ENCODE assay signal across 20 mouse cellular contexts in the genomic region with DNA sequence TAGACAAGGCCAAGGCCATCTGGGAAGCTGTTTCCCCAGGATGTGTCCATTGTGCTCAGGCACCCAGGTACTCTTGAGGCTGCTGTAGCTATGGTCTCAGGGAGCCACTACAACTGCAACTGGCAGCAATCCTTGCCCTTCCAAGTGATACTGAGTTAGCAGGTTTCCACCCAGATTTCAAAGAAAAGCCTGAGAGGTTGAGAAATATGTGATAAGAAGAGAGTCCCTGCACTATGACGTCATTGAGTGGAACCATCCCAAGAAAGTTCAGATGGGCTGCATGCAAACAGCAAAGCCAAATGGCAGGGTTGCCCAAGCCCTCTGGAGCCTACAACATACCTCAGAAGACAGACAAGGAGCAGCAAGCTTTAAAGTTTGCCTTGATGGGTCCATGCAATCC. TPM values are rescaled to one million over a fixed set of nuclear protein-coding genes. Genes with fewer than 3 reads are reported as not detected.
DNase-seq lines count a peak whose midpoint lies in the region; ATAC-seq and TF ChIP-seq lines count a peak whose summit lies in the region.
"Had no signal": no experiment of that assay in that cellular context is flagged by ENCODE, and none has a peak within 500 bp of the region (broad histone marks: within the 10 kb centered on the region; RNA-seq: fewer than 3 reads in every experiment).

No protein-coding gene starts in this region.

- peaks cover 2 to 33% of the 10 kb centered on the region in 2 experiments; a peak in 3 of 4 replicates for H3K36me3 ChIP-seq in MEL (ENCODE audit: control insufficient read depth in 1 of 2, insufficient read depth in 2 of 2, low read length in 2 of 2)
- peaks cover 8% of the 10 kb centered on the region for H3K36me3 ChIP-seq in liver, embryonic 14.5 days (replicated peaks; ENCODE audit: control insufficient read depth, insufficient read depth, low read depth)
- H3K36me3 ChIP-seq in midbrain, embryonic 11.5 days (ENCODE audit: control insufficient read depth, insufficient read depth, low read length): no peaks in the 10 kb centered on the region
- H3K36me3 ChIP-seq: stomach, embryonic 15.5 days had no signal

- no peak for ATAC-seq in liver, embryonic 14.5 days (ENCODE audit: insufficient read depth)
- ATAC-seq in midbrain, embryonic 11.5 days (ENCODE audit: low FRiP score): no peak
- ATAC-seq: forebrain, postnatal 0 days; midbrain, embryonic 16.5 days had no signal

- H3K79me2 ChIP-seq in MEL (ENCODE audit: control insufficient read depth, insufficient read depth, low read length, poor library complexity): peaks cover 66% of the 10 kb centered on the region

- H3K27ac ChIP-seq in MEL (ENCODE audit: control insufficient read depth, low read depth, low read length): no peak overlapping the region
- H3K27ac ChIP-seq in liver, embryonic 14.5 days: peak overlapping the region; percentile 35
- no peak overlapping the region for H3K27ac ChIP-seq in midbrain, embryonic 11.5 days (ENCODE audit: low read depth, low read length)
- H3K27ac ChIP-seq: embryonic facial prominence, embryonic 15.5 days; heart, embryonic 15.5 days; hindbrain, embryonic 13.5 days; limb, embryonic 10.5 days; stomach, embryonic 15.5 days had no signal

- no peak for TF ChIP-seq RAD21 in MEL (IDR thresholded peaks at IDR 0.05; ENCODE audit: low read depth, low read length)

- no peak overlapping the region for H3K9ac ChIP-seq in MEL (ENCODE audit: control insufficient read depth, low read depth, low read length, poor library complexity, severe bottlenecking)
- H3K9ac ChIP-seq in liver, embryonic 14.5 days (replicated peaks): no peak overlapping the region
- no peak overlapping the region for H3K9ac ChIP-seq in midbrain, embryonic 11.5 days (ENCODE audit: low read length)
- H3K9ac ChIP-seq: embryonic facial prominence, embryonic 15.5 days; forebrain, postnatal 0 days; heart, embryonic 15.5 days; hindbrain, embryonic 13.5 days; stomach, embryonic 15.5 days had no signal

- no peak for TF ChIP-seq CTCF in MEL (IDR thresholded peaks at IDR 0.05 in 2 of 3, conservative IDR thresholded peaks at IDR 0.05 in 1 of 3; ENCODE audit: control insufficient read depth in 1 of 3, insufficient read depth in 1 of 3, low read depth in 2 of 3, low read length in 3 of 3, poor library complexity in 1 of 3, severe bottlenecking in 1 of 3)
- TF ChIP-seq CTCF in liver, embryonic 14.5 days (IDR thresholded peaks at IDR 0.05; ENCODE audit: low read depth): no peak

- no peak for TF ChIP-seq POLR2A in MEL (IDR thresholded peaks at IDR 0.05; ENCODE audit: control insufficient read depth in 1 of 2, insufficient read depth in 1 of 2, low read depth in 1 of 2, low read length in 2 of 2, poor library complexity in 1 of 2)

- no peak overlapping the region for H3K4me3 ChIP-seq in MEL (ENCODE audit: control insufficient read depth in 1 of 2, insufficient read depth in 1 of 2, low read depth in 2 of 2, low read length in 2 of 2)
- no peak overlapping the region for H3K4me3 ChIP-seq in liver, embryonic 14.5 days (ENCODE audit: insufficient read depth in 1 of 2, low read depth in 2 of 2, low read length in 2 of 2)
- no peak overlapping the region for H3K4me3 ChIP-seq in midbrain, embryonic 11.5 days (ENCODE audit: low read depth, low read length)
- H3K4me3 ChIP-seq: embryonic facial prominence, embryonic 15.5 days; heart, embryonic 15.5 days; hindbrain, embryonic 13.5 days; limb, embryonic 10.5 days; stomach, embryonic 15.5 days had no signal

- 11% methylated on average over 1 of the region's 1 CpGs for WGBS in liver, embryonic 14.5 days (ENCODE audit: insufficient replicate concordance)
- 87% methylated on average over 1 of the region's 1 CpGs for WGBS in midbrain, embryonic 11.5 days

- peak; percentile 87 for DNase-seq in heart, adult 11 months
- no peak for DNase-seq in heart, postnatal 25 days (ENCODE audit: low spot score)
- DNase-seq in MEL (ENCODE audit: low read depth, low spot score): peak; percentile 60
- DNase-seq in c-Kit-positive CD71-positive TER-119-negative erythroid progenitor cells, embryonic 14.5 days (ENCODE audit: low read depth): peak; percentile 72
- peak in 2 of 3 experiments; percentile 41 to 76 for DNase-seq in liver, embryonic 14.5 days (ENCODE audit: low read depth in 3 of 3, low spot score in 3 of 3)
- DNase-seq in midbrain, embryonic 11.5 days (ENCODE audit: low spot score, missing footprints): no peak
- DNase-seq in gastrocnemius, postnatal 14 days: no peak
- DNase-seq: cerebellum, adult 18-20 months; forebrain, postnatal 0 days; gastrocnemius, postnatal 36 days; kidney, adult 2 months; layer of hippocampus, postnatal 36 days; thymus, postnatal 36 days had no signal

- H3K4me1 ChIP-seq in MEL (ENCODE audit: control insufficient read depth in 1 of 2, insufficient read depth in 2 of 2, low read length in 2 of 2): peaks cover 3 to 18% of the 10 kb centered on the region in 2 experiments
- H3K4me1 ChIP-seq in liver, embryonic 14.5 days (replicated peaks; ENCODE audit: control insufficient read depth in 2 of 2, insufficient read depth in 2 of 2, low read length in 1 of 2): peaks cover 33 to 41% of the 10 kb centered on the region in 2 experiments
- peaks cover 9% of the 10 kb centered on the region for H3K4me1 ChIP-seq in midbrain, embryonic 11.5 days (ENCODE audit: control insufficient read depth, insufficient read depth, low read length)

- intact Hi-C loops in heart, postnatal 25 days (cut with DNase I): loop anchor here (5.0 kb wide), 2 partner anchors 89 to 759 kb away; no protein-coding TSS in a partner anchor
- intact Hi-C loops in gastrocnemius, postnatal 14 days (cut with DNase I; ENCODE audit: low total_unique reads): loop anchor here (5.0 kb wide), 1 partner anchor 51 kb away; no protein-coding TSS in a partner anchor

- H3K4me2 ChIP-seq in liver, embryonic 14.5 days (ENCODE audit: low read depth): peak overlapping the region; percentile 31
- no peak overlapping the region for H3K4me2 ChIP-seq in midbrain, embryonic 11.5 days
- H3K4me2 ChIP-seq: embryonic facial prominence, embryonic 15.5 days; heart, embryonic 15.5 days; hindbrain, embryonic 13.5 days; stomach, embryonic 15.5 days had no signal

- no peaks in the 10 kb centered on the region for H3K27me3 ChIP-seq in MEL (ENCODE audit: control insufficient read depth in 1 of 2, insufficient read depth in 2 of 2, low read length in 2 of 2)
- no peaks in the 10 kb centered on the region for H3K27me3 ChIP-seq in liver, embryonic 14.5 days (ENCODE audit: control insufficient read depth, insufficient read depth, low read length)
- no peaks in the 10 kb centered on the region for H3K27me3 ChIP-seq in midbrain, embryonic 11.5 days (ENCODE audit: control insufficient read depth, insufficient read depth, low read length)
- H3K27me3 ChIP-seq: embryonic facial prominence, embryonic 15.5 days; heart, embryonic 15.5 days; hindbrain, embryonic 13.5 days; stomach, embryonic 15.5 days had no signal

- TF ChIP-seq EP300 in MEL (IDR thresholded peaks at IDR 0.05; ENCODE audit: low read depth in 1 of 2, low read length in 2 of 2): no peak; a peak in 1 of 4 replicates
- TF ChIP-seq EP300 in liver, embryonic 14.5 days (IDR thresholded peaks at IDR 0.05; ENCODE audit: low read depth): no peak

- no peaks in the 10 kb centered on the region for H3K9me3 ChIP-seq in MEL (replicated peaks; ENCODE audit: insufficient read depth, low read length)
- H3K9me3 ChIP-seq in liver, embryonic 14.5 days (ENCODE audit: control insufficient read depth, low read length): no peaks in the 10 kb centered on the region
- peaks cover 7% of the 10 kb centered on the region for H3K9me3 ChIP-seq in midbrain, embryonic 11.5 days (ENCODE audit: control insufficient read depth, low read length)
- H3K9me3 ChIP-seq: embryonic facial prominence, embryonic 15.5 days; G1E; heart, embryonic 15.5 days; hindbrain, embryonic 13.5 days; limb, embryonic 10.5 days; stomach, embryonic 15.5 days had no signal

TF ChIP-seq in MEL, 35 proteins besides CTCF, POLR2A, EP300 and RAD21 (continues in another document):
- 0 out of 2 replicates have a peak, but pooled peaks have one; percentile 12 for TF ChIP-seq SIN3A (IDR thresholded peaks at IDR 0.05; ENCODE audit: low read length)
- no peak for TF ChIP-seq MEF2A (IDR thresholded peaks at IDR 0.05; ENCODE audit: extremely low read depth, insufficient replicate concordance, low read depth, low read length, poor library complexity, severe bottlenecking)
- no peak for TF ChIP-seq NELFE (IDR thresholded peaks at IDR 0.05; ENCODE audit: low read depth, low read length)
- TF ChIP-seq SMC3 (IDR thresholded peaks at IDR 0.05; ENCODE audit: low read depth, low read length): no peak
- TF ChIP-seq CHD1 (IDR thresholded peaks at IDR 0.05; ENCODE audit: low read depth, low read length): no peak
- no peak for TF ChIP-seq CHD2 (IDR thresholded peaks at IDR 0.05; ENCODE audit: low read length)
- no peak for TF ChIP-seq JUND (IDR thresholded peaks at IDR 0.05; ENCODE audit: low read depth, low read length)
- TF ChIP-seq MAX (IDR thresholded peaks at IDR 0.05; ENCODE audit: low read length): no peak
- TF ChIP-seq POLR2AphosphoS5 (IDR thresholded peaks at IDR 0.05; ENCODE audit: borderline replicate concordance, low read depth, low read length): no peak
- no peak for TF ChIP-seq HCFC1 (IDR thresholded peaks at IDR 0.05; ENCODE audit: low read depth, low read length)
- TF ChIP-seq MXI1 (IDR thresholded peaks at IDR 0.05; ENCODE audit: low read depth, low read length): no peak
- TF ChIP-seq ZNF384 (IDR thresholded peaks at IDR 0.05; ENCODE audit: low read depth, low read length): no peak; the same call in 1 of the 2 replicates

RNA-seq across cellular contexts. Expression of a gene that starts 4.4 kb away (rescaled TPM):
- total RNA-seq in heart, postnatal 25 days (2021): 10 to 100 TPM; 79.8 to 91.2 TPM
- total RNA-seq in MEL (2012; rRNA removed): 15.9 and 18.9 TPM in 2 replicates
- 10 to 100 TPM in 1 of 2 experiments, not detected in 1; 31.1 TPM for polyA plus RNA-seq in MEL (2012; ENCODE audit: insufficient read depth in 1 of 2, insufficient read length in 2 of 2, low read depth in 1 of 2, low replicate concordance in 2 of 2, missing spikeins in 1 of 2)
- 13.9 and 16.2 TPM in 2 replicates for polyA plus RNA-seq in liver, embryonic 14.5 days (2012; rRNA removed)
- 22.7 and 24.1 TPM in 2 replicates for polyA plus RNA-seq in liver, embryonic 14.5 days (2014; fragmentation: Nextera tagmentation; extraction: Ambion mirVana)
- 32.9 and 35.6 TPM in 2 replicates for polyA plus RNA-seq in midbrain, embryonic 11.5 days (2014; fragmentation: Nextera tagmentation; extraction: Ambion mirVana)
- 10 to 100 TPM; 52.2 to 54.5 TPM for total RNA-seq in gastrocnemius, postnatal 14 days (2021)

RNA-seq across cellular contexts. Expression of a gene that starts 57.0 kb away (rescaled TPM):
- total RNA-seq in heart, postnatal 25 days (2021): 10 to 100 TPM; 12.9 to 13.0 TPM
- total RNA-seq in MEL (2012; rRNA removed): 27.9 and 32.9 TPM in 2 replicates
- polyA plus RNA-seq in MEL (2012; ENCODE audit: insufficient read depth in 1 of 2, insufficient read length in 2 of 2, low read depth in 1 of 2, low replicate concordance in 2 of 2, missing spikeins in 1 of 2): 10 to 100 TPM in 1 of 2 experiments, not detected in 1; 29.8 TPM
- 10.6 and 10.9 TPM in 2 replicates for polyA plus RNA-seq in liver, embryonic 14.5 days (2012; rRNA removed)
- 11.9 and 14.4 TPM in 2 replicates for polyA plus RNA-seq in liver, embryonic 14.5 days (2014; fragmentation: Nextera tagmentation; extraction: Ambion mirVana)
- 20.8 and 23.3 TPM in 2 replicates for polyA plus RNA-seq in midbrain, embryonic 11.5 days (2014; fragmentation: Nextera tagmentation; extraction: Ambion mirVana)
- 1 to 10 TPM; 8.0 to 9.2 TPM for total RNA-seq in gastrocnemius, postnatal 14 days (2021)

Comparison
In these comparisons a context has a peak if more than half of its experiments do, and no peak if none do; other contexts are left out.
1. DNase-seq: peak in heart, adult 11 months (single experiment), MEL (single experiment), c-Kit-positive CD71-positive TER-119-negative erythroid progenitor cells, embryonic 14.5 days (single experiment) and liver, embryonic 14.5 days (2 of 3); none in heart, postnatal 25 days (single experiment), midbrain, embryonic 11.5 days (single experiment) and gastrocnemius, postnatal 14 days (single experiment).